Comparison of ENCODE assay signal across 11 mouse cellular contexts in genomic region chr12:117994938-117995337, GRCm38 (mm10).
A peak's percentile ranks its signal among the peaks of the same experiment; 100 is the strongest.
DNase-seq lines count a peak whose midpoint lies in the region; TF ChIP-seq lines count a peak whose summit lies in the region.
"Had no signal": no experiment of that assay in that cellular context is flagged by ENCODE, and none has a peak within 500 bp of the region (broad histone marks: within the 10 kb centered on the region; RNA-seq: fewer than 3 reads in every experiment).

No protein-coding gene starts in this region.

- peaks cover 0 to 8% of the 10 kb centered on the region in 2 experiments; a peak in 3 of 4 replicates for H3K4me1 ChIP-seq in MEL (ENCODE audit: control insufficient read depth in 1 of 2, insufficient read depth in 2 of 2, low read length in 2 of 2)
- H3K4me1 ChIP-seq in megakaryocyte, embryonic 14.5 days, result peaks cover 32% of the 10 kb centered on the region
- H3K4me1 ChIP-seq: limb, embryonic 15.5 days had no signal

- H3K9ac ChIP-seq in MEL (ENCODE audit: control insufficient read depth, low read depth, low read length, poor library complexity, severe bottlenecking), result peak overlapping the region; percentile 63
- H3K9ac ChIP-seq: forebrain, embryonic 12.5 days; hindbrain, embryonic 13.5 days; limb, embryonic 15.5 days had no signal

- peak in 1 of 2 experiments; percentile 42; a peak in 1 of 4 replicates for TF ChIP-seq EP300 in MEL (IDR thresholded peaks at IDR 0.05; ENCODE audit: low read depth in 1 of 2, low read length in 2 of 2)

- TF ChIP-seq POLR2A in MEL (IDR thresholded peaks at IDR 0.05; ENCODE audit: control insufficient read depth in 1 of 2, insufficient read depth in 1 of 2, low read depth in 1 of 2, low read length in 2 of 2, poor library complexity in 1 of 2), result no peak; a peak in 1 of 4 replicates

- H3K27me3 ChIP-seq in MEL (ENCODE audit: control insufficient read depth in 1 of 2, insufficient read depth in 2 of 2, low read length in 2 of 2), result no peaks in the 10 kb centered on the region
- peaks cover 15% of the 10 kb centered on the region for H3K27me3 ChIP-seq in megakaryocyte, embryonic 14.5 days (replicated peaks)

- peak in 1 of 3 experiments; percentile 34; a peak in 2 of 6 replicates for TF ChIP-seq CTCF in MEL (IDR thresholded peaks at IDR 0.05 in 2 of 3, conservative IDR thresholded peaks at IDR 0.05 in 1 of 3; ENCODE audit: control insufficient read depth in 1 of 3, insufficient read depth in 1 of 3, low read depth in 2 of 3, low read length in 3 of 3, poor library complexity in 1 of 3, severe bottlenecking in 1 of 3)

- no peaks in the 10 kb centered on the region for H3K36me3 ChIP-seq in MEL (ENCODE audit: control insufficient read depth in 1 of 2, insufficient read depth in 2 of 2, low read length in 2 of 2)
- no peaks in the 10 kb centered on the region for H3K36me3 ChIP-seq in megakaryocyte, embryonic 14.5 days (replicated peaks; ENCODE audit: low read length)
- H3K36me3 ChIP-seq: forebrain, embryonic 12.5 days; hindbrain, embryonic 13.5 days; limb, embryonic 15.5 days had no signal

- peak overlapping the region; percentile 59; the same call in 1 of the 2 replicates for H3K27ac ChIP-seq in MEL (ENCODE audit: control insufficient read depth, low read depth, low read length)
- H3K27ac ChIP-seq: forebrain, embryonic 12.5 days; hindbrain, embryonic 13.5 days; limb, embryonic 15.5 days had no signal

- H3K9me3 ChIP-seq in MEL (replicated peaks; ENCODE audit: insufficient read depth, low read length), result no peaks in the 10 kb centered on the region
- no peaks in the 10 kb centered on the region for H3K9me3 ChIP-seq in megakaryocyte, embryonic 14.5 days
- H3K9me3 ChIP-seq: forebrain, embryonic 12.5 days; hindbrain, embryonic 13.5 days; limb, embryonic 15.5 days had no signal

- peak overlapping the region; percentile 58 to 89 for H3K4me3 ChIP-seq in MEL (ENCODE audit: control insufficient read depth in 1 of 2, insufficient read depth in 1 of 2, low read depth in 2 of 2, low read length in 2 of 2)
- H3K4me3 ChIP-seq in megakaryocyte, embryonic 14.5 days (replicated peaks), result peak overlapping the region; percentile 72
- H3K4me3 ChIP-seq: forebrain, embryonic 12.5 days; hindbrain, embryonic 13.5 days; limb, embryonic 15.5 days had no signal

- peak; percentile 17 for TF ChIP-seq RAD21 in MEL (IDR thresholded peaks at IDR 0.05; ENCODE audit: low read depth, low read length)

- no peaks in the 10 kb centered on the region for H3K79me2 ChIP-seq in MEL (ENCODE audit: control insufficient read depth, insufficient read depth, low read length, poor library complexity)

- peak; percentile 78 for DNase-seq in CD4-positive helper T cell, adult 2 months (ENCODE audit: low read depth, low spot score)
- DNase-seq in MEL (ENCODE audit: low read depth, low spot score), result peak; percentile 85
- DNase-seq in thymus, postnatal 14 days, result peak; percentile 11
- DNase-seq in urinary bladder, adult 2 months (ENCODE audit: low spot score), result no peak
- no peak for DNase-seq in cerebellum, adult 11-12 months
- DNase-seq in heart, adult 18-20 months, result no peak
- DNase-seq: cerebellum, adult 2 months had no signal

TF ChIP-seq in MEL, 35 proteins besides CTCF, POLR2A, EP300 and RAD21:
- TF ChIP-seq SMC3 (IDR thresholded peaks at IDR 0.05; ENCODE audit: low read depth, low read length), result peak; percentile 37
- TF ChIP-seq RCOR1 (IDR thresholded peaks at IDR 0.05; ENCODE audit: low read depth, low read length), result no peak
- peak; percentile 73 for TF ChIP-seq ETS1 (IDR thresholded peaks at IDR 0.05; ENCODE audit: low read depth, low read length)
- TF ChIP-seq TBP (IDR thresholded peaks at IDR 0.05; ENCODE audit: low read depth, low read length), result peak; percentile 48; the same call in 1 of the 2 replicates
- no peak for TF ChIP-seq JUND (IDR thresholded peaks at IDR 0.05; ENCODE audit: low read depth, low read length)
- TF ChIP-seq MAX (IDR thresholded peaks at IDR 0.05; ENCODE audit: low read length), result peak; percentile 55; the same call in 1 of the 2 replicates
- TF ChIP-seq MAFK (IDR thresholded peaks at IDR 0.05; ENCODE audit: borderline replicate concordance, low read depth, low read length), result peak; percentile 9; the same call in 1 of the 2 replicates
- TF ChIP-seq NELFE (IDR thresholded peaks at IDR 0.05; ENCODE audit: low read depth, low read length), result peak; percentile 18; the same call in 1 of the 2 replicates
- peak; percentile 66; the same call in 1 of the 2 replicates for TF ChIP-seq MYC (IDR thresholded peaks at IDR 0.05; ENCODE audit: low read depth, low read length)
- TF ChIP-seq HCFC1 (IDR thresholded peaks at IDR 0.05; ENCODE audit: low read depth, low read length), result peak; percentile 54
- TF ChIP-seq KAT2A (conservative IDR thresholded peaks at IDR 0.05; ENCODE audit: low read depth, low read length), result 0 out of 2 replicates have a peak, but pooled peaks have one; percentile 9
- peak; percentile 68; the same call in 1 of the 2 replicates for TF ChIP-seq SIN3A (IDR thresholded peaks at IDR 0.05; ENCODE audit: low read length)
- TF ChIP-seq TCF12 (IDR thresholded peaks at IDR 0.05; ENCODE audit: low read depth, low read length), result peak; percentile 32; the same call in 1 of the 2 replicates
- TF ChIP-seq GABPA (IDR thresholded peaks at IDR 0.05; ENCODE audit: low read depth, low read length), result no peak

Comparison
In these comparisons a context has a peak if more than half of its experiments do, and no peak if none do; other contexts are left out.
1. DNase-seq: peak in CD4-positive helper T cell, adult 2 months (single experiment), MEL (single experiment) and thymus, postnatal 14 days (single experiment); none in urinary bladder, adult 2 months (single experiment), cerebellum, adult 11-12 months (single experiment) and heart, adult 18-20 months (0 of 2).